Mouse (Mus musculus) G1E (cell line): ENCODE results near the gene Slc10a6.

ENCODE experiments used
- CTCF ChIP-seq: IDR thresholded peaks from 2 replicates; pipeline ENCODE4 v1.5.1; 2012; ENCODE audit warnings: low read depth, low read length, inconsistent platforms, mixed read lengths
- GATA1 ChIP-seq: IDR thresholded peaks from 2 replicates; pipeline ENCODE4 v1.6.1; 2012; ENCODE audit warnings: borderline replicate concordance, low read length, inconsistent platforms, mixed read lengths
- GATA2 ChIP-seq: IDR thresholded peaks from 2 replicates; pipeline ENCODE4 v1.6.1; 2012; ENCODE audit warnings: low read depth, low read length, inconsistent platforms, borderline replicate concordance
- POLR2AphosphoS5 ChIP-seq: IDR thresholded peaks from 2 replicates; pipeline ENCODE4 v1.6.1; 2012; ENCODE audit warnings: low read depth, low read length, inconsistent platforms; ENCODE audit not compliant: insufficient replicate concordance
- TAL1 ChIP-seq: conservative IDR thresholded peaks from 2 replicates; pipeline ENCODE4 v1.6.1; 2012; ENCODE audit warnings: low read depth, low read length, inconsistent platforms, mixed read lengths

DNA sequence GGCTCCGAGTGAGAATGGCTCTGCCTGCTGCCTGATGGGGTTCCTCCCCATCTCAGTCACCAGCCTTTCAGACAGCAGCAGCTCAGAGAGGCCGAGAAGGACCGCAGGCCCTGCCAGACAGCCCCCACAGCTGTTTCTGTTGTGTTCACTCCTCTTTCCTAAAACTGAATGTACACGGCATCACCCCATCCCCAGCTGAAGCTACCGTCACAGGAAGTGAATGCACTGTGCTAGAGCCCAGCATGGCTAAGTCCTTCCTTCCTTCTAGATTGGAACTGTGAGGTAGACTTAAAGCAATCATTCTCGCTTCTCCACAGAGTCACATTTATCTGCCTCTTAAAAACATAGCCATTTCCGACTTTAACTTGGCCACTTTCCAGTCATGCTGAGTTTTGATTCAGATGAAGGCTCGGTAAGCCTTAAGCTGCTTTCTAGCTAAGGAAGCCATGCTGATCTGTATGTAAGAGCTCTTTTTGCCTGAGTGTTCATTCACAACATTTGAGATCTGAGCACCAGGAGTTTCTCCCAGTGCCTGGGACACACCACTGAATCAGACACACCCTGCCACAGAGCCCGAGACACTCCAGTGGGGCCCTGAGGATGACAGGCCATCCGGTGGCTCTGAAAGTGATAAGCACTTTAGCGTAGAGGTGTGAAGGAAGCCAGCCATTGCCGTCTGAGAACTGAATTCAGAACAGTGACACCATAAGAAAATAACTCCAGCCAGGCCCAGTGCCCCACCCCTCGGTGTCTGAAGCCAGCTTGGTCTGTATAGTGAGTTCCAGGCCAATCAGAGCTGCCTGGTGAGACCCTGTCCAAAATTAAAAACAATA is 33.6 kb downstream of the Slc10a6 start:
- no peak for TF ChIP-seq CTCF
- TF ChIP-seq GATA2: no peak
- TF ChIP-seq GATA1: no peak
- TF ChIP-seq TAL1: no peak
- no peak for TF ChIP-seq POLR2AphosphoS5
